Mouse (Mus musculus) stomach, embryonic 14.5 days (tissue): Measurements from ENCODE around the gene Parp9. TPM values are rescaled to one million over a fixed set of nuclear protein-coding genes. Genes with fewer than 3 reads are reported as not detected.
"Not testable (repeated sequence)": the region's sequence is repeated elsewhere in the genome, so short reads cannot be mapped to it uniquely, and the experiment has no call there.

Experiments
- ATAC-seq: fragments of 200-750 bp; cut with Nextera tagmentation; 2 replicates; pipeline ENCODE4 v1.8.0; 2017; ENCODE audit warnings: low read depth, moderate TSS enrichment; ENCODE audit not compliant: insufficient number of reproducible peaks, insufficient read depth, low FRiP score
- H3K27ac ChIP-seq: fragments of 300-500 bp; sonication (generic); 2 replicates; pipeline ENCODE4 v1.5.1; 2014; ENCODE audit warnings: mild to moderate bottlenecking, low read length, moderate library complexity, mixed read lengths
- H3K27me3 ChIP-seq: fragments of 300-500 bp; sonication (generic); 2 replicates; pipeline ENCODE4 v1.6.1; 2014; ENCODE audit warnings: low read length, control low read depth, mixed read lengths; ENCODE audit not compliant: control insufficient read depth, insufficient read depth
- H3K36me3 ChIP-seq: fragments of 300-500 bp; sonication (generic); 2 replicates; pipeline ENCODE4 v1.6.1; 2014; ENCODE audit warnings: mild to moderate bottlenecking, control low read depth, low read length, moderate library complexity, mixed read lengths; ENCODE audit not compliant: control insufficient read depth, insufficient read depth
- H3K4me1 ChIP-seq: fragments of 300-500 bp; sonication (generic); 2 replicates; pipeline ENCODE4 v1.6.1; 2014; ENCODE audit warnings: low read length, control low read depth, mixed read lengths; ENCODE audit not compliant: control insufficient read depth, insufficient read depth
- H3K4me2 ChIP-seq: fragments of 300-500 bp; sonication (generic); replicated peaks from 2 replicates; pipeline ENCODE4 v1.6.1; 2014; ENCODE audit warnings: low read depth, low read length, control low read depth
- H3K4me3 ChIP-seq: fragments of 300-500 bp; sonication (generic); 2 replicates; pipeline ENCODE4 v1.5.1; 2014; ENCODE audit warnings: low read depth, low read length, control low read depth
- H3K9ac ChIP-seq: fragments of 300-500 bp; sonication (generic); replicated peaks from 2 replicates; pipeline ENCODE4 v1.6.1; 2014; ENCODE audit warnings: low read depth, mild to moderate bottlenecking, control low read depth, low read length, moderate library complexity, mixed read lengths
- H3K9me3 ChIP-seq: fragments of 300-500 bp; sonication (generic); 2 replicates; pipeline ENCODE4 v1.6.1; 2016; ENCODE audit warnings: low read depth, low read length, control low read depth; ENCODE audit not compliant: control insufficient read depth
- WGBS: fragments of 180-500 bp; shearing (Covaris S2); extraction: QIAGEN DNeasy Blood & Tissue Kit; methylation state at CpG from one replicate; pipeline ENCODE4 v1.1.7; 2014; 5-methylcytosine and 5-hydroxymethylcytosine counted together
- polyA plus RNA-seq: library from polyadenylated mRNA; unstranded; fragments of >200 nt; fragmentation: Nextera tagmentation; extraction: Ambion mirVana; gene quantifications from 2 replicates; pipeline ENCODE4 v1.2.1, GENCODE M21; 2014

Parp9 gene
- polyA plus RNA-seq, 1 experiment from 2014 or later, result 6.5 TPM

DNA sequence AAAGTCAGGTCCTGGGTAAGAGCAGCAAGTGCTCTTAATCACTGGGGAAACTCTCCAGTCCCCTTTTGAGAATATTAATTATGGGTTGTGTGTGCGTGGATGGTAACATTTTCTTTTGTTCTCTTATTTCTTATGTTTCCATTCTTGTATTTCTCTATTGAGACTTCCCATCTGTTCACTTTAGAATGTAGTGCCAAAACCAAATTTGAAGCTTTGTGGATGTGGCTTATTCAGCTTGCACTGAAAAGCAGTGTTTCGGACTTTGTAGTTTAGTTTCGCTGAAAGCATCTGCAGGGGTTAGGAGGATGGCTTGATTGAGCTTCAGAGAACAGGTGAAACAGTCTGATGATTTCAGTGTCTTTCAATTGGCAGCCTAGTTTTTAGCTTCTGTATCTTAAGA lies 55.0 kb downstream of the Parp9 start:
- Histone ChIP-seq H3K27me3 (no peaks in the 10 kb centered on the region), H3K4me3 (no peak overlapping the region), H3K4me2 (no peak overlapping the region), H3K4me1 (no peaks in the 10 kb centered on the region), H3K36me3 (no peaks in the 10 kb centered on the region), H3K9ac (no peak overlapping the region), H3K9me3 (no peaks in the 10 kb centered on the region), H3K27ac (no peak overlapping the region)
- no peak for ATAC-seq
- WGBS, result 82% methylated on average over 3 of the region's 3 CpGs

DNA sequence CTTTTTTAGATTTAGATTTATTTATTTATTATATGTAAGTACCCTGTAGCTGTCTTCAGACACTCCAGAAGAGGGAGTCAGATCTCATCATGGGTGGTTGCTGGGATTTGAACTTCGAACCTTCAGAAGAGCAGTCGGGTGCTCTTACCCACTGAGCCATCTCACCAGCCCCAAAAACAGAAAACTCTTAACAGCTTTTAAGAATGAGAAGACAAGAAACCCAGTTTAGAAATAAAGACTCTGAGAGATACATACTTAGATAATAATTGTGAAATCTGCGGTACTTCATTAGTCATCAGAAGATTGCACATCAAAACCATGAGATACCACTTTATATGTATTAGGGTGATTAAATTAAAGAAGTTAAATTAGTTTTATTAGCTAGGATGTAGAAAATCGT lies 60.6 kb downstream of the Parp9 start:
- not testable (repeated sequence) for H3K27me3 ChIP-seq, H3K4me3 ChIP-seq, ATAC-seq, H3K4me2 ChIP-seq, H3K4me1 ChIP-seq, H3K9me3 ChIP-seq, H3K27ac ChIP-seq, H3K9ac ChIP-seq
- peaks cover 14% of the 10 kb centered on the region for H3K36me3 ChIP-seq
- 93% methylated on average over 4 of the region's 4 CpGs for WGBS

DNA sequence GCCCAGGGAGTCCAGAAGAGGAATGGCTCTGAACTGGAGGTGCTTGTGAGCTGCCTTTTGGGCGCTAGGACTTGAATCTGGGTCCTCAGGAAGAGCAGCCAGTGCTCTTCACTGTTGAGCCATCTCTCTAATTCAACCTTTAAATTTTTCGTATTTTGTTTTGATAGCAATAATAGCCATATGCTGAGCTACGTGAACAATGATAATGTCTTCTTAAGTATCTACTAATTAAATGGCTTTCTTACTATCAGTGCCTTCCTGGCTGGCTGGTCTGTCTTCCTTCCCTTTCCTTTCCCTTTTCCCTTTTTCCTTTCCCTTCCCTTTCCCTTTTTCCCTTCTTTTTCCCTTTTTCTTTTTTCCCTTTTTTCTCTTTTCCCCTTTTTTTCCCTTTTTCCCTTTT lies 70.1 kb downstream of the Parp9 start:
- Histone ChIP-seq H3K27ac (no peak overlapping the region), H3K4me2 (no peak overlapping the region), H3K27me3 (no peaks in the 10 kb centered on the region), H3K4me3 (no peak overlapping the region), H3K9me3 (no peaks in the 10 kb centered on the region), H3K4me1 (no peaks in the 10 kb centered on the region), H3K36me3 (no peaks in the 10 kb centered on the region), H3K9ac (no peak overlapping the region)
- no peak for ATAC-seq
- 88% methylated on average over 3 of the region's 3 CpGs for WGBS

DNA sequence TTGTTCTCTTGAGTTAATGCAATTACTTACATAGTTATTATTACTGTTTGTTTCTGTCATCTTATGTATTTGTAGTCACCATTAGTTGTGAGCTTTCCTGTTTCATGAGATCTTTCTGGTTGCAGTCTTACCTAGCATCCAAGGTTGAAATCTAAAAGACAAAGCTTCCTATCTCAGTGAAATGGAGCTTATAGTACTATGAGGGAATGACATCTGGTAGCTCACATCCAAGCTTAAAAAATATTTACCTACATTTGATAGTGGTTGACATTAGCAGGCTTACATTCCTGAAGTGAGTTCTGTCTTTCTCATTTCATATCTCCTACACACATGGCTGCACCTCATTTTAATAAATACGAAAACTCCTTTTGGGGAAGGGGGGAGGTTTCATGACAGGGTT lies 78.1 kb downstream of the Parp9 start:
- H3K4me2 ChIP-seq, result no peak overlapping the region
- H3K4me3 ChIP-seq, result no peak overlapping the region
- H3K27ac ChIP-seq, result no peak overlapping the region
- no peak overlapping the region for H3K9ac ChIP-seq
- H3K4me1 ChIP-seq, result no peaks in the 10 kb centered on the region
- no peaks in the 10 kb centered on the region for H3K9me3 ChIP-seq
- no peaks in the 10 kb centered on the region for H3K27me3 ChIP-seq
- ATAC-seq, result no peak
- H3K36me3 ChIP-seq, result peaks cover 7% of the 10 kb centered on the region
- 88% methylated on average over 1 of the region's 1 CpGs for WGBS

Other genes with a start within 250 kb of the Parp9 start
- 16.7 and 20.5 TPM in 2 replicates for gene Dirc2, start 169.1 kb upstream of the Parp9 start, polyA plus RNA-seq
- gene Hspbap1, start 168.1 kb upstream of the Parp9 start, polyA plus RNA-seq, result 15.8 TPM in 2 replicates
- gene Parp14, start 66.9 kb upstream of the Parp9 start, polyA plus RNA-seq, result 1.2 and 1.6 TPM in 2 replicates
- gene Dtx3l, start 681 bp downstream of the Parp9 start, polyA plus RNA-seq, result 7.7 and 8.0 TPM in 2 replicates
- 44.1 and 44.5 TPM in 2 replicates for gene Kpna1, start 40.3 kb downstream of the Parp9 start, polyA plus RNA-seq
- 10.4 and 11.9 TPM in 2 replicates for gene Wdr5b, start 102.7 kb downstream of the Parp9 start, polyA plus RNA-seq
- gene Fam162a, start 133.1 kb downstream of the Parp9 start, polyA plus RNA-seq, result 395 and 400 TPM in 2 replicates
- 71.0 and 85.7 TPM in 2 replicates for gene Ccdc58, start 133.2 kb downstream of the Parp9 start, polyA plus RNA-seq
- 0.25 TPM in 2 replicates for gene Csta1, start 192.8 kb downstream of the Parp9 start, polyA plus RNA-seq
- gene Stfa2l1, start 218.3 kb downstream of the Parp9 start, polyA plus RNA-seq, result 2.7 and 3.6 TPM in 2 replicates
- gene Gm5483, start 245.7 kb downstream of the Parp9 start, polyA plus RNA-seq, result 6.7 and 12.1 TPM in 2 replicates